22 mouse cellular contexts compared by ENCODE assay signal in genomic region chr11:115406858-115407401, GRCm38 (mm10). TPM values are rescaled to one million over a fixed set of nuclear protein-coding genes. Genes with fewer than 3 reads are reported as not detected.
DNase-seq lines count a peak whose midpoint lies in the region; ATAC-seq lines count a peak whose summit lies in the region.
"Had no signal": no experiment of that assay in that cellular context is flagged by ENCODE, and none has a peak within 500 bp of the region (broad histone marks: within the 10 kb centered on the region; RNA-seq: fewer than 3 reads in every experiment).

No protein-coding gene starts in this region.

- no peak overlapping the region for H3K4me2 ChIP-seq in heart, embryonic 16.5 days (ENCODE audit: low read depth, low read length)
- H3K4me2 ChIP-seq in heart, embryonic 11.5 days = no peak overlapping the region
- H3K4me2 ChIP-seq: embryonic facial prominence, embryonic 12.5 days; heart, embryonic 12.5 days; intestine, embryonic 15.5 days; limb, embryonic 15.5 days had no signal

- H3K27me3 ChIP-seq in heart, embryonic 16.5 days (ENCODE audit: control insufficient read depth, insufficient read depth, low read length) = no peaks in the 10 kb centered on the region
- H3K27me3 ChIP-seq in heart, embryonic 11.5 days (ENCODE audit: control insufficient read depth, insufficient read depth, low read length) = 0 out of 2 replicates have a peak, but pooled peaks cover 3% of the 10 kb centered on the region
- H3K27me3 ChIP-seq: embryonic facial prominence, embryonic 12.5 days; heart, embryonic 12.5 days; intestine, embryonic 15.5 days; limb, embryonic 15.5 days had no signal

- H3K27ac ChIP-seq in heart, embryonic 16.5 days (ENCODE audit: low read length) = peak overlapping the region; percentile 5; the same call in 1 of the 2 replicates
- H3K27ac ChIP-seq in heart, embryonic 11.5 days (ENCODE audit: low read depth, low read length) = no peak overlapping the region
- H3K27ac ChIP-seq: embryonic facial prominence, embryonic 12.5 days; intestine, embryonic 15.5 days; limb, embryonic 15.5 days had no signal

- no peak for ATAC-seq in heart, embryonic 16.5 days (replicated peaks; ENCODE audit: extremely low read depth, insufficient read depth, low FRiP score)
- no peak for ATAC-seq in heart, embryonic 11.5 days (replicated peaks; ENCODE audit: insufficient number of reproducible peaks, low FRiP score, low TSS enrichment)
- peak; percentile 70 for ATAC-seq in activated CD4-positive, CD25-positive, alpha-beta regulatory T cell, adult 4 months
- ATAC-seq in monocyte, adult 5-6 weeks (replicated peaks; ENCODE audit: insufficient number of reproducible peaks, low FRiP score, low TSS enrichment, poor library complexity, severe bottlenecking) = no peak
- ATAC-seq: intestine, embryonic 15.5 days had no signal

- peak; percentile 91 for DNase-seq in CD4-positive, CD25-positive, alpha-beta regulatory T cell, adult 2 months (ENCODE audit: low read depth, low spot score)
- DNase-seq in thymus, postnatal 10 days (ENCODE audit: low spot score in 2 of 2) = peak; percentile 75 to 82
- DNase-seq in cerebellum, postnatal 25 days = no peak
- no peak for DNase-seq in right cerebral cortex, postnatal 14 days
- DNase-seq: adrenal gland, postnatal 36 days; gastrocnemius, postnatal 25 days; lung, adult 18-20 months; retina, postnatal 1 day; spleen, adult 18-20 months had no signal

- H3K9me3 ChIP-seq in heart, embryonic 16.5 days (replicated peaks; ENCODE audit: control insufficient read depth, low read length) = no peaks in the 10 kb centered on the region
- no peaks in the 10 kb centered on the region for H3K9me3 ChIP-seq in heart, embryonic 11.5 days (replicated peaks; ENCODE audit: control insufficient read depth, low read length)
- H3K9me3 ChIP-seq: embryonic facial prominence, embryonic 12.5 days; heart, embryonic 12.5 days; hindbrain, embryonic 10.5 days; intestine, embryonic 15.5 days; limb, embryonic 15.5 days had no signal

- no peak overlapping the region for H3K4me3 ChIP-seq in heart, embryonic 16.5 days (ENCODE audit: low read length)
- no peak overlapping the region for H3K4me3 ChIP-seq in heart, embryonic 11.5 days (ENCODE audit: low read depth, low read length)
- H3K4me3 ChIP-seq: embryonic facial prominence, embryonic 12.5 days; heart, embryonic 12.5 days; hindbrain, embryonic 10.5 days; intestine, embryonic 15.5 days; limb, embryonic 15.5 days had no signal

- no peak overlapping the region for H3K9ac ChIP-seq in heart, embryonic 16.5 days (ENCODE audit: low read length)
- H3K9ac ChIP-seq in heart, embryonic 11.5 days (ENCODE audit: low read depth, low read length) = no peak overlapping the region
- H3K9ac ChIP-seq: embryonic facial prominence, embryonic 12.5 days; heart, embryonic 12.5 days; intestine, embryonic 15.5 days; limb, embryonic 15.5 days had no signal

- H3K4me1 ChIP-seq in heart, embryonic 16.5 days (ENCODE audit: control insufficient read depth, insufficient read depth, low read length) = peaks cover 16% of the 10 kb centered on the region
- H3K4me1 ChIP-seq in heart, embryonic 11.5 days (ENCODE audit: control insufficient read depth, insufficient read depth, low read length) = peaks cover 15% of the 10 kb centered on the region; the same call in 1 of the 2 replicates

- WGBS in heart, embryonic 16.5 days = 85% methylated on average over 17 of the region's 17 CpGs
- WGBS in heart, embryonic 11.5 days (ENCODE audit: insufficient replicate concordance) = 86% methylated on average over 17 of the region's 17 CpGs

- peaks cover 14% of the 10 kb centered on the region; the same call in 1 of the 2 replicates for H3K36me3 ChIP-seq in heart, embryonic 16.5 days (ENCODE audit: control insufficient read depth, insufficient read depth)
- H3K36me3 ChIP-seq in heart, embryonic 11.5 days (ENCODE audit: control insufficient read depth, insufficient read depth, low read length) = no peaks in the 10 kb centered on the region; the same call in 1 of the 2 replicates

RNA-seq across cellular contexts. Expression of gene Mrpl58, which starts 3.4 kb away (rescaled TPM):
- 175 and 179 TPM in 2 replicates for polyA plus RNA-seq in heart, embryonic 16.5 days (2015; fragmentation: Nextera tagmentation; extraction: Ambion mirVana)
- polyA plus RNA-seq in heart, embryonic 11.5 days (2014; fragmentation: Nextera tagmentation; extraction: Ambion mirVana) = 163 and 177 TPM in 2 replicates
- polyA plus RNA-seq in activated CD4-positive, CD25-positive, alpha-beta regulatory T cell, adult 4 months (2017; shearing (Covaris generic)) = 100 to 1,000 TPM; 206 to 214 TPM
- total RNA-seq in monocyte, adult 5-6 weeks (2017) = 57.9 to 84.5 TPM (median 60.9 TPM) in 3 replicates

RNA-seq across cellular contexts. Expression of gene Atp5h, which starts 12.8 kb away (rescaled TPM):
- 1,945 and 2,019 TPM in 2 replicates for polyA plus RNA-seq in heart, embryonic 16.5 days (2015; fragmentation: Nextera tagmentation; extraction: Ambion mirVana)
- polyA plus RNA-seq in heart, embryonic 11.5 days (2014; fragmentation: Nextera tagmentation; extraction: Ambion mirVana) = 1,505 and 1,518 TPM in 2 replicates
- polyA plus RNA-seq in activated CD4-positive, CD25-positive, alpha-beta regulatory T cell, adult 4 months (2017; shearing (Covaris generic)) = 100 to 1,000 TPM; 705 to 855 TPM
- 553 to 728 TPM (median 631 TPM) in 3 replicates for total RNA-seq in monocyte, adult 5-6 weeks (2017)

RNA-seq across cellular contexts. Expression of gene Kctd2, which starts 13.0 kb away (rescaled TPM):
- 3.9 and 12.6 TPM in 2 replicates for polyA plus RNA-seq in heart, embryonic 16.5 days (2015; fragmentation: Nextera tagmentation; extraction: Ambion mirVana)
- polyA plus RNA-seq in heart, embryonic 11.5 days (2014; fragmentation: Nextera tagmentation; extraction: Ambion mirVana) = 12.0 and 12.7 TPM in 2 replicates
- polyA plus RNA-seq in activated CD4-positive, CD25-positive, alpha-beta regulatory T cell, adult 4 months (2017; shearing (Covaris generic)) = 10 to 100 TPM in 1 of 2 experiments, 1 to 10 TPM in 1; 6.9 to 12.2 TPM
- total RNA-seq in monocyte, adult 5-6 weeks (2017) = 20.7 to 29.6 TPM (median 24.3 TPM) in 3 replicates

RNA-seq across cellular contexts. Expression of gene Cdr2l, which starts 25.2 kb away (rescaled TPM):
- 7.0 and 7.5 TPM in 2 replicates for polyA plus RNA-seq in heart, embryonic 16.5 days (2015; fragmentation: Nextera tagmentation; extraction: Ambion mirVana)
- 6.2 and 7.8 TPM in 2 replicates for polyA plus RNA-seq in heart, embryonic 11.5 days (2014; fragmentation: Nextera tagmentation; extraction: Ambion mirVana)
- polyA plus RNA-seq in activated CD4-positive, CD25-positive, alpha-beta regulatory T cell, adult 4 months (2017; shearing (Covaris generic)) = under 1 TPM in 1 of 2 experiments, not detected in 1; 0.12 TPM
- total RNA-seq in monocyte, adult 5-6 weeks (2017) = not detected in 3 replicates
- total RNA-seq: megakaryocyte-erythroid progenitor cell, adult 5-6 weeks had no signal

RNA-seq across cellular contexts. Expression of gene Trim80, which starts 33.4 kb away (rescaled TPM):
- 0.12 and 0.14 TPM in 2 replicates for polyA plus RNA-seq in heart, embryonic 16.5 days (2015; fragmentation: Nextera tagmentation; extraction: Ambion mirVana)
- 0.26 TPM in 1 of 2 replicates, not detected in the other for polyA plus RNA-seq in heart, embryonic 11.5 days (2014; fragmentation: Nextera tagmentation; extraction: Ambion mirVana)
- polyA plus RNA-seq in activated CD4-positive, CD25-positive, alpha-beta regulatory T cell, adult 4 months (2017; shearing (Covaris generic)) = not detected
- not detected in 3 replicates for total RNA-seq in monocyte, adult 5-6 weeks (2017)
- total RNA-seq: gastrocnemius, postnatal 25 days; layer of hippocampus, adult 18-20 months; megakaryocyte-erythroid progenitor cell, adult 5-6 weeks had no signal
- polyA plus RNA-seq: embryonic facial prominence, embryonic 12.5 days; limb, embryonic 15.5 days; midbrain, postnatal 0 days; neural tube, embryonic 14.5 days had no signal

Comparison
In these comparisons a context has a peak if more than half of its experiments do, and no peak if none do; other contexts are left out.
1. DNase-seq: peak in CD4-positive, CD25-positive, alpha-beta regulatory T cell, adult 2 months (single experiment) and thymus, postnatal 10 days (2 of 2); none in cerebellum, postnatal 25 days (0 of 2) and right cerebral cortex, postnatal 14 days (single experiment).